Mouse (Mus musculus): Measurements from ENCODE around the gene Rnf223. TPM values are rescaled to one million over a fixed set of nuclear protein-coding genes. Genes with fewer than 3 reads are reported as not detected.

Gene Rnf223
- polyA plus RNA-seq, 1 experiment from 2014 or later, result 0.76 TPM

DNA sequence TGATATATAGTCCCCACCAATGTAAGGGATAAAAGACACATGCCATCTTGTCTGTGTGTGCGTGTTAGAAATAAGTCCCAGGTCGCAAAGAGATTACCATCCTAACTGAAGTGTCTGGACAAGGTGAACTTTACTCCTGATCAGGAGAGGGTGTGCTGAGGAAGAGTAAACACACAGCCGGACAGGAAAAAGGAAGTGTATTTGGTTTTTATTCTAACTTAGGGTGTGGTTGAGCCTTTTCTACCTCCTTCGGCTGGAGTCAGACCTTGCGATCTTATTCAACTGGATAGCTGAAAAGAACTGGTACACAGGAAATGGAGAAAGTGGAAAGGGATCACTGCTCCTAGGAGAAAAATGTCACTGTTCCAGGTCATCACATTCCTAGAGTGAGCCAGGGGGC lies 29.8 kb upstream of the Rnf223 start:
- no peak overlapping the region for H3K27ac ChIP-seq
- H3K4me2 ChIP-seq (replicated peaks), result no peak overlapping the region
- no peak overlapping the region for H3K9ac ChIP-seq
- no peaks in the 10 kb centered on the region for H3K36me3 ChIP-seq
- ATAC-seq (ENCODE audit: low FRiP score), result no peak
- H3K9me3 ChIP-seq (replicated peaks), result no peaks in the 10 kb centered on the region
- no peaks in the 10 kb centered on the region for H3K4me1 ChIP-seq
- no peaks in the 10 kb centered on the region for H3K27me3 ChIP-seq
- no peak overlapping the region for H3K4me3 ChIP-seq
- 93% methylated on average over 5 of the region's 5 CpGs for WGBS

DNA sequence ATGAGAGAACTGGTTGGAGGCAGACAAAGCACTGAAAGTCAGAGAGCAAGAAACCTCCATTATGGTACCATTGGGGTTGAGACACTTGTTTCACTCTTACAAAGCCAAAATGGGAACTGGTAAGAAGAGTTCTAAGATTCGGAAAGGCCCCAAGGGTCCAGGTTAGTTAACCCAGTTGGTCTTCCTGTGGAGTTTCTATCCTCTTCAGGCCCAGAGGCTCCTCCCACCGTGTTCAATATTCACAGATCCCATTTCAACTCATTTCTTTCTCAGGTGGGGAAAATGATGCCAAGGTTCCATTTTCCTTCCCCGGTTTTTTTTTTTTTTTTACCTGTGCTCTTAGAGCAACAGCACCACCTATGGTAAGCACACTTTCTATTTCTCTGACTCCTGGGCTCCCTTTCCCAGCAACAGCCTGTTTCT lies 28.8 kb upstream of the Rnf223 start:
- no peaks in the 10 kb centered on the region for H3K27me3 ChIP-seq
- H3K4me1 ChIP-seq, result no peaks in the 10 kb centered on the region
- no peak overlapping the region for H3K4me2 ChIP-seq (replicated peaks)
- H3K9ac ChIP-seq, result no peak overlapping the region
- H3K4me3 ChIP-seq, result no peak overlapping the region
- no peaks in the 10 kb centered on the region for H3K9me3 ChIP-seq (replicated peaks)
- no peaks in the 10 kb centered on the region for H3K36me3 ChIP-seq
- no peak for ATAC-seq (ENCODE audit: low FRiP score)
- 47% methylated on average over 3 of the region's 3 CpGs for WGBS
- no peak overlapping the region for H3K27ac ChIP-seq

DNA sequence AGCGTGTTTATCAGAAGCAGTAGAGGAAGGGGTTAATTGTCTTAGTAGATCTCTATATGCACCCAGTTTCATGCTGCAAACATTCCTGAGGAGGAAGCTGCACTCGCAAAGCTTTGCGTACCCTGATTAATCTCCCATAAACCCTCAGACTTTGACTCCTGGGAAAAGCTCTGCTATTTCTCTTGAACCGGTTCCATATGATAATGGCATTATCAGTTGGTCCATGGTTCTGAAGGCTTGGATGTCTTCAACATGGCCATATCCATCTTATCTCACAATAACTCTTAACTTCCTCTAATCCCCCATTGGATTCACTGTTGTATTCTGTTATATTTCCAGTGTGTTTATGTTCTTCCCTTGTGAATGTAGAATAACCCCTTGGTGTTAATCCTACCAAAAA lies 27.0 kb upstream of the Rnf223 start:
- Histone ChIP-seq H3K36me3 (no peaks in the 10 kb centered on the region), H3K4me1 (no peaks in the 10 kb centered on the region), H3K9me3 (replicated peaks) (no peaks in the 10 kb centered on the region), H3K27ac (no peak overlapping the region), H3K4me3 (no peak overlapping the region), H3K27me3 (no peaks in the 10 kb centered on the region), H3K4me2 (replicated peaks) (no peak overlapping the region), H3K9ac (no peak overlapping the region)
- ATAC-seq (ENCODE audit: low FRiP score), result no peak
- 93% methylated on average over 4 of the region's 4 CpGs for WGBS

DNA sequence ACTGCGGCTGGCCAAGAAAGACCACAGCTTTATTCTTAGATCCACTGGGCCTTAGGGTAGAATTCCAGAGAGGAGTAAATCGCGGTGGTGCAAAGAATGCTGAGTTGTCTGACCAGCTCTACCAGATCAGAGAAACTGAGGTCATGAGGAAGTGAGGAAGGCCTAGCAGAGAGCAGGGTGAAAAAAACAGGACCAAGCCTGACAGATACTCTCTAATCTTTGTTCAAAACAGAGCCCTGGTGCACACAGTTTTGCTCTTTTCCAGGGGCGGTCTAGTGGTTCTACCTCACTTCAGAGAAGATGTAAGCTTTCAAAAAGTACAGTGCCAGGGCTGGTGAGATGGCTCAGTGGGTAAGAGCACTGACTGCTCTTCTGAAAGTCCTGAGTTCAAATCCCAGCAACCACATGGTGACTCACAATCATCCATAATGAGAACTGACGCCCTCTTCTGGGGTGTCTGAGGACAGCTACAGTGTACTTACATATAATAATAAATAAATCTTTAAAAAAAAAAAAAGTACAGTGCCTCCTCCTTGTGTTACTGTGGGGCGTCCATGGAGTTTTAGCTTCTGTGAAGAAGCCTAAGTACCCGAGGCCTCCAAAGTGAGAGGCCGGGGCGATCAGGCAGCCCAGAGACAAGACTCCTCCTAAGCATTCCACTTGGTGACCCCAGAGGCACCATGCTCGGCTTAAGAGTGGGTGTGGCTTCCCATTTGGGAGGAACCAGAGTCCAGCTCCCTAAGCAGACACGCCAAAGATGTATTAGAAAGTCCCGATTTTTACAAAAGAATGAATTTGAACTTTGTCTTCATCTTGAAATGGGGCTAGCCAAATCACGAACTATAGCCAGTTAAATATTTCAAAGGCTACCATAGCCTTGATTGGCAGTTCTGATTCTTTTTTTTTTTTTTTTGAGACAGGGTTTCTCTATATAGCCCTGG lies 21.4 kb upstream of the Rnf223 start:
- Histone ChIP-seq H3K36me3 (no peaks in the 10 kb centered on the region), H3K4me2 (replicated peaks) (peak overlapping the region; percentile 55), H3K4me3 (peak overlapping the region; percentile 76), H3K27ac (peak overlapping the region; percentile 79), H3K9ac (peak overlapping the region; percentile 65), H3K9me3 (replicated peaks) (no peaks in the 10 kb centered on the region), H3K27me3 (no peaks in the 10 kb centered on the region), H3K4me1 (peaks cover 7% of the 10 kb centered on the region)
- ATAC-seq (ENCODE audit: low FRiP score), result peak; percentile 42; the same call in 1 of the 2 replicates
- 28% methylated on average over 12 of the region's 13 CpGs for WGBS

DNA sequence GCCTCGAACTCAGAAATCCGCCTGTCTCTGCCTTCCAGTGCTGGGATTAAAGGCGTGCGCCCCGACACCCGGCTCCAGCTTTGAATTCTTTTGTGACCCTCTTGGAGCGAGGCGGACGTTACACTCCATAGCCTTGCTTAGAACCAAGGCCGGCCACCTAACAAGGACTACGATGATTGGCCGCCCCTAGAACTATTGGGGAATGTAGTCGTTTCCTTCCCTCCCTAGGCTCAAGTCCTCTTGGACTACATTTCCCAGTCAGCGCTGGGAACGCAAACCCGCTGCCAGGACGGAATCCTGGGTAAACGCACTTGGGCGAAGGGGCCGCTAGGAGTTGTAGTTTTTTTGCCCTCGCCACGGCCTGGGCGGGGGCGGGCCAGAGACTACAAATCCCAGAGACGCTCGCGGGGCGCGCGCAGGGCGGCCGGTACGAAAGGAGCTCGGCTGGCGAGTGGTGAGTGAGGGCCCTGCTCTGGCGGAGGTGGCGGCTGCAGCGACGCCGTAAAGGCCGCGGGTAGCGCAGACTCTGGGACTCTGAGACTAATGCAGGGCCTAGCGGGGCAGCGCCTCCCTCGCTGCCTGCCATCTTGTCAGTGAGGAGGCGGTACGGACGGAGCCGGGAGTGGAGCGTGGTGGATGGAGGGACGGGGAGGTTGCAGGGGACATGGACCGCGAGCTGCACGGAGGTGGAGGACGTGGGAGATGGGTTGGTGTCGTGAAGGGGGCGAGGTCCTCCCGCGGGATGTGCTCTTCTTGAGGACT lies 20.6 kb upstream of the Rnf223 start, which contains the start of gene 9430015G10Rik:
9430015G10Rik (plus strand) TSS at position 413 of the 762 bp plus-strand sequence.
- no peaks in the 10 kb centered on the region for H3K9me3 ChIP-seq (replicated peaks)
- WGBS, result under 1% methylated on average over 56 of the region's 60 CpGs
- H3K36me3 ChIP-seq, result no peaks in the 10 kb centered on the region
- no peaks in the 10 kb centered on the region for H3K27me3 ChIP-seq
- peak within 1 kb of the TSS; percentile 76 for H3K4me3 ChIP-seq
- H3K9ac ChIP-seq, result peak within 1 kb of the TSS; percentile 78
- H3K4me1 ChIP-seq, result peaks cover 7% of the 10 kb centered on the region
- peak within 1 kb of the TSS; percentile 85 for H3K27ac ChIP-seq
- peak; percentile 99 for ATAC-seq (ENCODE audit: low FRiP score)
- peak within 1 kb of the TSS; percentile 66 for H3K4me2 ChIP-seq (replicated peaks)

DNA sequence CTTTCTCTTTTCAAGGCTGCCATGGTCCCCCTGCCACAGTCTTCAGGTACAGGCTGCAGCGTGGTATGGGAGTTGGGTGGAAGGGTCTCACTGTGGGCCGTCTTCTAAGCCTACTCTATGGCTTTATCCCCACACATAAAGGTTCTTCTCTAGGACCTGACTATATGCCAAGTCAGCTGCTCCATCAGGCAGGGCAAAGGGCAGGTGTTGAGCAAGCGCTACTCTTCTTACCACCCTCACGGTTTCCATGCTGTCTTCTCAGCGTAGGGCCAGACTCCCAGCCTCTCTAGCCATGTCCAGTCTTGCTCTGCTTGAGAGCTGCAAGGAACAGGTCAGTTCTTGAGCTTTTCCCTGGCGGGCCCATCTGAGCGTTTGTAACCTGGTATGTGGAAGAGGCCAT lies 6.2 kb upstream of the Rnf223 start:
- Histone ChIP-seq H3K27ac (no peak overlapping the region), H3K4me1 (no peaks in the 10 kb centered on the region), H3K4me3 (no peak overlapping the region), H3K27me3 (no peaks in the 10 kb centered on the region), H3K36me3 (peaks cover 83% of the 10 kb centered on the region), H3K9me3 (replicated peaks) (no peaks in the 10 kb centered on the region), H3K9ac (no peak overlapping the region), H3K4me2 (replicated peaks) (no peak overlapping the region)
- WGBS, result 95% methylated on average over 7 of the region's 7 CpGs
- no peak for ATAC-seq (ENCODE audit: low FRiP score)

DNA sequence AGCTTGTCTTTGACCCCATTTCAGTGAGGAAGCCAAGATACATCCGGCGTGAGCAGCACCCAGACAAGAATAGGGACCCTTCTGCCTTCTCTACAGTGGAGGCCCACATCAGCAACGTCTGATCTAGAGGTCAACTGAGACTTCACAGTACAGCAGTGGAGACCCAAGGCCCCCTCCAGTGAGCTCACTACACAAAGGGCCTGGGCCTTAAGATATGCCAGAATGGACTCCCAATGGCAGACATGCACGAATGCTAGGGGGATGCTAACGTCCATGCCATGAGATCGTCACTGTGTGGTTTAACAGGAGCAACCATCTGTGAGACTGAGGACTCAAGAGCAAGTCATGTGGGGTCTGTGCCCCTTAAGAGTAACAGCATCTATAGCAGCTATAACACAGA lies 4.9 kb upstream of the Rnf223 start:
- Histone ChIP-seq H3K27me3 (no peaks in the 10 kb centered on the region), H3K27ac (no peak overlapping the region), H3K9me3 (replicated peaks) (no peaks in the 10 kb centered on the region), H3K4me1 (no peaks in the 10 kb centered on the region), H3K4me2 (replicated peaks) (no peak overlapping the region), H3K4me3 (no peak overlapping the region), H3K36me3 (peaks cover 69% of the 10 kb centered on the region), H3K9ac (no peak overlapping the region)
- ATAC-seq (ENCODE audit: low FRiP score), result no peak
- 95% methylated on average over 6 of the region's 6 CpGs for WGBS

DNA sequence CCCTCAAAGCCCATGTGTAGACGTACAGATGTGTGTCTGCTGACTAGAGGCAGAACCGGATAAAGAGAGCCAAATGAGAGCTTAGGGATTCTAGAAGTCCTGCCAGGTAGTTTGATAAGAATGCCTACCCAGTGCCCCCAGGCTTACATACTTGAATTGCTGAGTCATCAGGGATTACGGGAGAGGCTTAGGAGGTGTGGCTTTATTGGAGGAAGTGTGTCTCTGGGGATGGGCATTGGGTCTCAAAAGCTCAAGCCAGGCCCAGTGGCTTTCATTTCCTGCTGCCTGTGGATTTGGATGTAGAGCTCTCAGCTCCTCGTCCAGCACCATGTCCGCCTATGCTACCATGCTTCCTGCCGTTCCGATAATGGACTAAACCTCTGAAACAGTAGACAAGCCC lies 3.5 kb upstream of the Rnf223 start:
- peaks cover 55% of the 10 kb centered on the region for H3K36me3 ChIP-seq
- H3K4me1 ChIP-seq, result no peaks in the 10 kb centered on the region
- H3K9me3 ChIP-seq (replicated peaks), result no peaks in the 10 kb centered on the region
- WGBS, result 90% methylated on average over 7 of the region's 7 CpGs
- H3K9ac ChIP-seq, result no peak overlapping the region
- no peaks in the 10 kb centered on the region for H3K27me3 ChIP-seq
- no peak overlapping the region for H3K4me3 ChIP-seq
- H3K4me2 ChIP-seq (replicated peaks), result no peak overlapping the region
- ATAC-seq (ENCODE audit: low FRiP score), result no peak
- H3K27ac ChIP-seq, result no peak overlapping the region

DNA sequence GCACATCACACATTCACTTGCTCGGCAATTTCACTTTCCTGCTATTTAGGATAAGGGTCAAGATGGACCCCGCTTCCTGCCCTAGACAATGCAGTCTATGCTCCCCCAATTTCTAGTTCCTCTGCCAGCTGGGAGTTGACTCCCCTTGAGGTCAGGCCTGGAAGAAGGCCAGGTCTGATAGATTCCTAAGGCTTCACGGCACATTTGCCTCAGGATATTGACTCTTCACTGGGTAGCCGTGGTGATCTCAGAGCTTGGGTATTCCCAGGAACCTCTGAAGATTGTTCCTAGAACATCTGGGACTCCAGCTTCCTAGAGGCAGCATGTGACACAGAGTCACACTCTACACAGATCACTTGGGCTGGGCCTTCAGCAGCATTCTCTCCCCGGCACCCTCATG lies 1.6 kb upstream of the Rnf223 start:
- ATAC-seq (ENCODE audit: low FRiP score), result no peak
- Histone ChIP-seq H3K9me3 (replicated peaks) (no peaks in the 10 kb centered on the region), H3K27ac (no peak overlapping the region), H3K4me1 (0 out of 2 replicates have a peak, but pooled peaks cover 2% of the 10 kb centered on the region), H3K36me3 (peaks cover 37% of the 10 kb centered on the region), H3K4me2 (replicated peaks) (no peak overlapping the region), H3K27me3 (no peaks in the 10 kb centered on the region), H3K4me3 (no peak overlapping the region), H3K9ac (no peak overlapping the region)
- WGBS, result 92% methylated on average over 5 of the region's 5 CpGs

DNA sequence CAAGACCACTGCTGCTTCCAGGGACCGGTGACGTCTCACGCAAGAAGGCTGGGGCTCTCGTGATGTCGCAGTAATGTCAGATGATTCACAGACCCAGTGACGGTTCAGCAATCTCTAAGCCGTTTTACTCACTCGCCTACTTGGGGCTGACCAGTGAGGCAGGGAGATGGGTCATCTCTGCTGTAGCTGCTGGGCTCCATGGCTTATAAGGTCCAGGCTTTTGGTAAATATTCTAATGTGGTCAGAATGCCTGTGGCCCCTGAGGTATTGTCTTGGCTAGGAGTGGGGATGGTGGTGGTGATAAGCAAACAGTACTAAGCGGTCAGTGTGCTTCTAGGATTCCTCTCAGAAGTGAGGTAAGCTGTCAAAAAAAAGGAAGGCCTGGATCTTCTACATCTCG lies 627 bp downstream of the Rnf223 start:
- H3K9me3 ChIP-seq (replicated peaks), result no peaks in the 10 kb centered on the region
- peaks cover 17% of the 10 kb centered on the region for H3K36me3 ChIP-seq
- no peak overlapping the region for H3K4me3 ChIP-seq
- no peak overlapping the region for H3K27ac ChIP-seq
- no peak overlapping the region for H3K9ac ChIP-seq
- no peaks in the 10 kb centered on the region for H3K27me3 ChIP-seq
- H3K4me1 ChIP-seq, result 0 out of 2 replicates have a peak, but pooled peaks cover 2% of the 10 kb centered on the region
- WGBS, result 87% methylated on average over 10 of the region's 10 CpGs
- no peak overlapping the region for H3K4me2 ChIP-seq (replicated peaks)
- ATAC-seq (ENCODE audit: low FRiP score), result no peak

DNA sequence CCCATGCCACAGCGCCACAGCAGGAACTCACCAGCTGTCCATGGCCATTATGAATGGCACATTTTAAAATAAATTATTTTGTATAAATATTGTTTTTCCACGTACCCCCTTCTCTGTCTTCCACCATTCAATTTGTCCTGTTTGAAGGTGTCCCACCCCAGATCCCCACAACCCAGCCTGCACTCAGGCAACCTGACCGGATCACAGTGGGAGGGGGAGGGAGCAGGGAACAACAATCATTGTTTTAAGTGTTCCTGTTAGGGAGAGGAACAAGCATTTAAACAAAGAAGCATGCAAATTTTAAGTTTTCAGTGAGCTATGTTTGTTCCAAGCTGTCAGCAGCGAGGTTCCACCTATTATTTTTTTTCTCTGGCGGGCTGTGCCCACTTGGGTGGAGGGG lies 3.0 kb downstream of the Rnf223 start:
- H3K4me2 ChIP-seq (replicated peaks), result no peak overlapping the region
- H3K9me3 ChIP-seq (replicated peaks), result 0 out of 2 replicates have a peak, but pooled peaks cover under 1% of the 10 kb centered on the region
- H3K27ac ChIP-seq, result no peak overlapping the region
- 73% methylated on average over 5 of the region's 5 CpGs for WGBS
- H3K4me3 ChIP-seq, result no peak overlapping the region
- 0 out of 2 replicates have a peak, but pooled peaks cover 2% of the 10 kb centered on the region for H3K4me1 ChIP-seq
- H3K9ac ChIP-seq, result no peak overlapping the region
- H3K36me3 ChIP-seq, result no peaks in the 10 kb centered on the region
- H3K27me3 ChIP-seq, result no peaks in the 10 kb centered on the region
- ATAC-seq (ENCODE audit: low FRiP score), result no peak

DNA sequence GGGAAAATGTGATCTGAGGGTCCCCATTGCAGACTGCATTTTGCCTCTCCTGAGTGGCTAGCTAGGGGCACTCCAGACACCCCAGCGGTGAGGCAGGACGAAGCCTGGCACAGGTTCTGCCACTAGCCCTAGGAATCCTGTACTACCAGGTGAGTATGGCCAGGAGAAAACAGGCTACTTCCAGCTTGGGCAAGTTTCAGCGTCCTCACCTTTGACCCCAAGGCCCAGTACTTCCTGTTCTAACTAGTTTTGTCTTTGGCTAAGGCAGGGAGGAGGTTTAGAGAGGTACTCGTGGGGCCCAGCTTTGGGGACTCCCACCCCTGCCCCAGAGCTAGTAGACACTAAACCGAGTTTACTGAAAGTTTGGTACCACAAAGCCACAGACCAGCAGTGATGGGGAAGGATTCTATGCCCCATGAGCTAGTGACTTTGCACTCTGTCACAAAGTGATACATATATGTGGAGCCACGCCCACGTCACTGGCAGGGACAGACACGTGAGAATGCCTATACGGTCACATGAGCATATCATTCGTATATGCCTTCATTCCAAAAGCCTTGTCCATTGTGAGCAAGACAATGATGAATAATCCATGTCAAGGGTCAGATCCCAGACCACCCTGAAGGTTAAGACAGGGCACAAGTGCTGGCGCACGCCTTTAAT lies 3.8 kb downstream of the Rnf223 start:
- Histone ChIP-seq H3K4me2 (replicated peaks) (no peak overlapping the region), H3K9ac (no peak overlapping the region), H3K27me3 (no peaks in the 10 kb centered on the region), H3K36me3 (no peaks in the 10 kb centered on the region), H3K27ac (no peak overlapping the region), H3K4me3 (no peak overlapping the region), H3K4me1 (0 out of 2 replicates have a peak, but pooled peaks cover 2% of the 10 kb centered on the region), H3K9me3 (replicated peaks) (0 out of 2 replicates have a peak, but pooled peaks cover 5% of the 10 kb centered on the region)
- 71% methylated on average over 12 of the region's 12 CpGs for WGBS
- no peak for ATAC-seq (ENCODE audit: low FRiP score)
